Mouse (Mus musculus): Measurements from ENCODE around the gene Mov10. TPM values are rescaled to one million over a fixed set of nuclear protein-coding genes. Genes with fewer than 3 reads are reported as not detected.
"Not testable (repeated sequence)": the region's sequence is repeated elsewhere in the genome, so short reads cannot be mapped to it uniquely, and the experiment has no call there.

Gene Mov10
- polyA plus RNA-seq, 1 experiment from 2014 or later: 133 TPM

DNA sequence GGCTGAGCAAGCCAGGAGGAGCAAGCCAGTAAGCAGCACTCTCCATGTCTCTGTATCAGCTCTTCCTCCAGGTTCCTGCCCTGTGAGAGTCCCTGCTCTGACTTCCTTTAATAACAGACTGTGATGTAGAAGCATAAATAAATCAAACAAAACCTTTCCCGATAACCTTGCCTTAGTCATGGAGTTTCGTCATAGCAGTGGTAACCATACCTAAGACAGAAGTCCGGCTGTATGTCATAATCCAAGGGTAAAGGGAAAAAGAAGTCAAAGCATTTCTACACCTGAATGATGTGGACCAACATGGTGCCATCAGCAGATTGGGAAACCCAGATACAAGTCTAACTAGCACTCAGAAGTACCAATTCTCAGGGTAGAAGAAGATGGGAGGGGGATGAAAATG lies 17.4 kb upstream of the Mov10 start:
- Histone ChIP-seq H3K27ac (no peak overlapping the region), H3K9me3 (no peaks in the 10 kb centered on the region), H3K4me3 (replicated peaks) (no peak overlapping the region), H3K36me3 (peaks cover 20% of the 10 kb centered on the region), H3K4me2 (replicated peaks) (no peak overlapping the region), H3K9ac (no peak overlapping the region), H3K27me3 (replicated peaks) (no peaks in the 10 kb centered on the region), H3K4me1 (replicated peaks) (no peaks in the 10 kb centered on the region)
- no peak for ATAC-seq
- 93% methylated on average over 3 of the region's 3 CpGs for WGBS

DNA sequence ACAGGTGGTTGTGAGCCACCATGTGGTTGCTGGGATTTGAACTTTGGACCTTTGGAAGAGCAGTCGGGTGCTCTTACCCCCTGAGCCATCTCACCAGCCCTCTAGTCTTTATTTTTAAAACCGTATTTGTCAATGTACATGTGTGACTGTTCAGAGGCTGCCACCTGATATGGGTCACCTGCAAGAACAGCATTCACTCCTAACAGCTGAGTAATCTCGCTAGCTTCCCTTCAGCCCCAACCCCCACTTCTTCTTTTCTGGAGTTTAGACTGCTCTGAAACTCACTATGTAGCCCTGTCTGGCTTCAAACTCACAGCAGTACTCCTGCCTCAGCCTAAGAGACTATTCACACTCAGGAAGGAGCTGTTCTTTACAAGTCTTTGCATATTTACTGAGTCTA lies 4.0 kb upstream of the Mov10 start:
- ATAC-seq: no peak

DNA sequence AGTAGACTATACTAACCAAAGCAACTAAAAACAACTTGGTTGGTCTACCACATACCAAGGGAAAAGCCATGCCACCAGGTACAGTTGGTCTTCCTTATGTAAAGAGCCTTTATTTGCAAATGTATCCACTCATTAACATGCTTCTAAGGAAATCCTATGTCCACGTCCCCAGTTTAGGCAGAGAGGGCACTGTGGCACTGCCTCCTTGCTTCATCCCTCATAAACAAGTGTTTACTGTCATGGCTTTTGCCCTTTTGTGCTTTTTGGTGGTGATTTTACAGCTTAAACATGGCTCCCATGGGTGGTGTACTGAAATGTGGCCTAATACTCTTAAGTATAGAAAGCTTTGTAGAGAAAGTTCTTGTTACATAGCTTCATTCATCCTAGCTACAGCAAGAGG lies 2.1 kb upstream of the Mov10 start:
- ATAC-seq: no peak
- no peak overlapping the region for H3K27ac ChIP-seq
- no peak overlapping the region for H3K4me3 ChIP-seq (replicated peaks)
- H3K27me3 ChIP-seq (replicated peaks): no peaks in the 10 kb centered on the region
- H3K36me3 ChIP-seq: peaks cover 6% of the 10 kb centered on the region; the same call in 1 of the 2 replicates
- H3K9me3 ChIP-seq: no peaks in the 10 kb centered on the region
- 58% methylated on average over 1 of the region's 1 CpGs for WGBS
- no peak overlapping the region for H3K9ac ChIP-seq
- H3K4me1 ChIP-seq (replicated peaks): peaks cover 19% of the 10 kb centered on the region
- no peak overlapping the region for H3K4me2 ChIP-seq (replicated peaks)

More for the DNA sequence above, 4.0 kb upstream of the Mov10 start:
- H3K27ac ChIP-seq: no peak overlapping the region
- WGBS: 77% methylated on average over 3 of the region's 3 CpGs
- H3K4me2 ChIP-seq (replicated peaks): no peak overlapping the region
- H3K4me3 ChIP-seq (replicated peaks): no peak overlapping the region
- no peaks in the 10 kb centered on the region for H3K9me3 ChIP-seq
- H3K9ac ChIP-seq: no peak overlapping the region
- peaks cover 8% of the 10 kb centered on the region for H3K4me1 ChIP-seq (replicated peaks)
- H3K27me3 ChIP-seq (replicated peaks): no peaks in the 10 kb centered on the region
- peaks cover 10% of the 10 kb centered on the region; the same call in 1 of the 2 replicates for H3K36me3 ChIP-seq

DNA sequence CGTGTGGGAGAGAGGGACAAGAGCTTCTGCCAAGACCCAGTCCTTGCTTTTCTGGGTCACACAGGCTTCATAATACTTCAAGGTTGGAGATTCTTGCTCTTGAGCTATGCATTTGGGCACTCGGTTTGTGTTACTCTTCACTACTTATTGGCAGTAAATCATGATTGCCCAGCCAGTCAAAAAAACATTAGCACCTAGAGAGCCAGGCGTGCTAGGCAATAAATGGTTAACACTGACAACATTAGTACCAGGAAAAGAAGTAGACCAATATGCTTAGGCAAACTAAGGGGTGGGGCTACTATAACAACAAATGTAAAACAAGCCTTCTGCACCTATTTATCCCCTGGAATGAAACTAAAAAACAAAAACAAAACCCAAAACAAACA lies 379 bp upstream of the Mov10 start:
- Histone ChIP-seq H3K9ac (peak overlapping the region; percentile 92), H3K27me3 (replicated peaks) (no peaks in the 10 kb centered on the region), H3K27ac (peak overlapping the region; percentile 97), H3K4me3 (replicated peaks) (peak overlapping the region; percentile 90), H3K36me3 (peaks cover 6% of the 10 kb centered on the region; the same call in 1 of the 2 replicates), H3K4me2 (replicated peaks) (peak overlapping the region; percentile 69), H3K9me3 (no peaks in the 10 kb centered on the region), H3K4me1 (replicated peaks) (peaks cover 21% of the 10 kb centered on the region)
- peak; percentile 49 for ATAC-seq
- 0% methylated on average over 3 of the region's 3 CpGs for WGBS

DNA sequence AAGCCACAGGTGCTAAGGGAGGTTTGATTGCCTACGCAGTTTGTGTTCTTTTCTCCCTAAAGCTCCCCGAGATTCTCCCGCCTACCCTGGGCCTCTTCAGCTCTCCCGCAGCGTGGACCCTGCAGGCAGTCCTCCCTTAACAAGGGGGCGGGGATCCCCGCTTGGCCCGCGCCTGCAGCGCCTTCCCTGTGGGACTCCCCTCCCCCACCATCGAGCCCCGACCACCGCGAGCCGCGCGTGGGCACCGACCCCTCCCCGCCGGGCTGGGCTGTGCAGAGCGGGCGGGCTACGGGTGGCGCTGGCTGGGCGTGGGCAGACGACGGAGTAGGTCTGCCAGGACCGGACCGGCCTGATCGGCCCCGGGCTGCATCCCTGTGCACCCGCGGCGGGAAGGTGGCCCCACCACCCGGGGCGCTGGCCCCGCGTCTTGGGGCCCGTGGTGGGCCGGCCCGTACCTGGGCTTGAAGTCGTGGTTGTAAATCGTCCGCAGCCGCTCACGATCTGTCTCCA lies 827 bp downstream of the Mov10 start:
- Histone ChIP-seq H3K9me3 (no peaks in the 10 kb centered on the region), H3K36me3 (peaks cover 6% of the 10 kb centered on the region; the same call in 1 of the 2 replicates), H3K27me3 (replicated peaks) (no peaks in the 10 kb centered on the region), H3K4me1 (replicated peaks) (peaks cover 21% of the 10 kb centered on the region), H3K4me3 (replicated peaks) (peak overlapping the region; percentile 90), H3K9ac (peak overlapping the region; percentile 92), H3K4me2 (replicated peaks) (peak overlapping the region; percentile 69), H3K27ac (peak overlapping the region; percentile 97)
- peak; percentile 70 for ATAC-seq
- WGBS: under 1% methylated on average over 46 of the region's 46 CpGs

DNA sequence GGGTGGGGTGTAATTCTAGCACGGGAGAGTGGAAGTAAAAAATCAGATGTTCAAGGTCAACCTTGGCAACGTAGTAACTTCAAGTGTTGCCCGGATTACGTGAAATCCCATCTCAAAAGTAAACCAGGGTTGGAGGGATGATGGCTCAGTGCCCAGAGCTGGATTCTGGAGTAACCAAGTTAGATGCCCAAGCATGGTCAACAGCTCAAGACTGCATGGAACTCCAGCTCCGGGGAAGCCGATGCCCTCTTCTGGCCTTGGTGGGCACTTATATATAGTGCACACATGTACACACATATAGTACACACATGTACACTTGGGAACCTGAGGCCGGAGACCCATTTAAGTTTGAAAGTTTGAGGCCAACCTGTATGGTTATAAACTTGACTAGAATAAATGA lies 2.2 kb downstream of the Mov10 start:
- no peak overlapping the region for H3K9ac ChIP-seq
- WGBS: 85% methylated on average over 7 of the region's 7 CpGs
- peaks cover 21% of the 10 kb centered on the region for H3K4me1 ChIP-seq (replicated peaks)
- ATAC-seq: no peak
- H3K9me3 ChIP-seq: no peaks in the 10 kb centered on the region
- peak overlapping the region; percentile 69; the same call in 1 of the 2 replicates for H3K4me2 ChIP-seq (replicated peaks)
- H3K36me3 ChIP-seq: no peaks in the 10 kb centered on the region
- H3K27ac ChIP-seq: no peak overlapping the region
- H3K27me3 ChIP-seq (replicated peaks): no peaks in the 10 kb centered on the region
- no peak overlapping the region for H3K4me3 ChIP-seq (replicated peaks)

DNA sequence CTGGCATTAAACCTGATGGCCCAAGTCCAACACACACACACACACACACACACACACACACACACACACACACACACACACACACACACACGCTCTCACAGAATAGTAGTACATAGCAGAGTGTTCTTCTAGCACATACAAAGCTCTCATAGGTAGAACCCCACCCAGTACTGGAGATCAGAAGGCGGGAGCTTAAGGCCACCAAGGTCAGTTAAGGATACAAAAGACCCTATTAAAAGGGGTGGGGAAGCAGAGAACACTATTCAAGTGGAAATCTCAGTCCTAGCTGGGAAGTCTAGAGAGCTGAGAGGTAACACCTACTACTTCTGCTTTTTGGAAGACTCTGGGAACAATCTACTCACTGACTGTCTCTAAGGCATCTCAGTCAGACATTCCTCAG lies 3.0 kb downstream of the Mov10 start:
- Histone ChIP-seq H3K4me3 (replicated peaks) (no peak overlapping the region), H3K27ac (no peak overlapping the region), H3K9ac (no peak overlapping the region), H3K36me3 (no peaks in the 10 kb centered on the region), H3K4me2 (replicated peaks) (no peak overlapping the region), H3K27me3 (replicated peaks) (no peaks in the 10 kb centered on the region), H3K4me1 (replicated peaks) (peaks cover 21% of the 10 kb centered on the region), H3K9me3 (no peaks in the 10 kb centered on the region)
- WGBS: 80% methylated on average over 2 of the region's 2 CpGs
- ATAC-seq: no peak

DNA sequence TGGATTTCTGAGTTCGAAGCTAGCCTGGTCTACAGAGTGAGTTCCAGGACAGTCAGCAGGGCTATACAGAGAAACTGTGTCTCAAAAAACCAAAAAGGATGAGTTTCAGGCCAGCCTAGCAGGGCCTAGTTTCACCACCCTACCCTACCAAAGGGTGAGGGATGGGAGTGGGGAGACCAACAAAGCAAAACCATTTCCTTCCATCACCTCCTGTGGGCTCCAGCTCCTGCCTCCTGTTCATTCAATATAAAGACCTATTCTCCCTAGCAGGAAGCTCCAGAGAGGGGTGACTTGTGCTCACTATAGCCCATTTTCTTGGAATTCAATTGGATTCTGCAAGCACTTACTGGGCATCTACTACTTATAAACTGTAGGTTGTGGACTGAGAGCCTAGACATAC lies 3.6 kb downstream of the Mov10 start:
- no peak for ATAC-seq
- WGBS: 100% methylated on average over 1 of the region's 1 CpGs
- H3K4me3 ChIP-seq (replicated peaks): no peak overlapping the region
- H3K36me3 ChIP-seq: no peaks in the 10 kb centered on the region
- H3K4me2 ChIP-seq (replicated peaks): no peak overlapping the region
- peaks cover 21% of the 10 kb centered on the region for H3K4me1 ChIP-seq (replicated peaks)
- no peak overlapping the region for H3K27ac ChIP-seq
- H3K9me3 ChIP-seq: no peaks in the 10 kb centered on the region
- no peak overlapping the region for H3K9ac ChIP-seq
- no peaks in the 10 kb centered on the region for H3K27me3 ChIP-seq (replicated peaks)

DNA sequence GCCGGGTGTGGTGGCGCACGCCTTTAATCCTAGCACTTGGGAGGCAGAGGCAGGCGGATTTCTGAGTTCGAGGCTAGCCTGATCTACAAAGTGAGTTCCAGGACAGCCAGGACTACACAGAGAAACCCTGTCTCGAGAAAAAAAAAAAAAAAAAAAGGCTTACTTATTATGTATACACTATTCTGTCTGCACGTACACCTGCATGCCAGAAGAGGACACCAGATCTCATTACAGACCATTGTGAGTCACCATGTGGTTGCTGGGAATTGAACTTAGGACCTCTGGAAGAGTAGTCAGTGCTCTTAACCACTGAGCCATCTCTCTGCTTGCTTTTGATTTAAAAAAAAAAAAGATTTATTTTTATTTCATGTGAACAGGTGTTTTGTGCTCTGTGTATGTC lies 5.1 kb downstream of the Mov10 start:
- 92% methylated on average over 7 of the region's 7 CpGs for WGBS
- 0 out of 2 replicates have a peak, but pooled peaks cover 14% of the 10 kb centered on the region for H3K4me1 ChIP-seq (replicated peaks)
- H3K4me3 ChIP-seq (replicated peaks); ATAC-seq; H3K27ac ChIP-seq; H3K9ac ChIP-seq; H3K27me3 ChIP-seq (replicated peaks); H3K4me2 ChIP-seq (replicated peaks); H3K9me3 ChIP-seq; H3K36me3 ChIP-seq: not testable (repeated sequence)

DNA sequence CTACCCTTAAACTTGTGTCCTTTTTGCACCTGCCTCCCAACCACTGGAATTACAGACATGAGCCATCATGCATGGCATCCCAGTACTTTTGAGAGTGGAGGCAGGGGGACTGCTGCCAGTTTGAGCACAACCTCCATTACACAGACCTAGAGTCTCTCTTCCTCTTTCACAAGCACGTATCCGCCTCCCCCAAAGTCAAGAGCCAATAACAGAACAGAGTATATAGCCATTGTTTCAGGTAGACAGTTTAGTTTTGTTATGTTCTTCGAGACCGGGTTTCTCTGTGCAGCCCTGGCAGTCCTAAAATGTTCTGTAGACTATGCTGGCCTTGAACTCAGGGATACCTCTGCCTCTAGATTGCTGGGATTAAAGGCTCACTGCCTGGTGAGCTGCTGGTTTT lies 6.1 kb downstream of the Mov10 start:
- Histone ChIP-seq H3K9me3 (no peaks in the 10 kb centered on the region), H3K36me3 (no peaks in the 10 kb centered on the region), H3K4me3 (replicated peaks) (no peak overlapping the region), H3K27ac (no peak overlapping the region), H3K4me2 (replicated peaks) (no peak overlapping the region), H3K27me3 (replicated peaks) (no peaks in the 10 kb centered on the region), H3K4me1 (replicated peaks) (0 out of 2 replicates have a peak, but pooled peaks cover 14% of the 10 kb centered on the region), H3K9ac (no peak overlapping the region)
- no peak for ATAC-seq
- 74% methylated on average over 4 of the region's 4 CpGs for WGBS

DNA sequence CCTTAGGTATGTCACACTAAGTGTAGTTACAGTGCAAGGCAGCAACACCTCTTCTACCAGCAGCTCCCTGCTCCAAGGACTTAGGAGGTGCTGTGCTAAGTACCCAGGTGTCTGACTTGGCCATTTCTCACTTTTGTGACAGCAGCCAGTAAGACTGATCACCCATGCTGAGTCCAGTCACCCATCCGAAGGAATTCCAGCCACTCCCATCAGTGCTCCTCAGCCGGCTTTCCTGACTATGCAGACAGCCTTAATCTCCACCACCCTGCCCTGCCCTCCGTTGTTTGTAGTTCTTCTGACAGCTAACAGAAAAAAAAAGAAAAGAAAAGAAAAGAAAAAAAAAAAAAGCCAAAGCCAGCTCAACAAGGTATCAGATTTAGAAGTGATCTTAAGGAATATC lies 6.6 kb downstream of the Mov10 start:
- 17% methylated on average over 3 of the region's 3 CpGs for WGBS
- H3K4me2 ChIP-seq (replicated peaks): no peak overlapping the region
- ATAC-seq: peak; percentile 76

DNA sequence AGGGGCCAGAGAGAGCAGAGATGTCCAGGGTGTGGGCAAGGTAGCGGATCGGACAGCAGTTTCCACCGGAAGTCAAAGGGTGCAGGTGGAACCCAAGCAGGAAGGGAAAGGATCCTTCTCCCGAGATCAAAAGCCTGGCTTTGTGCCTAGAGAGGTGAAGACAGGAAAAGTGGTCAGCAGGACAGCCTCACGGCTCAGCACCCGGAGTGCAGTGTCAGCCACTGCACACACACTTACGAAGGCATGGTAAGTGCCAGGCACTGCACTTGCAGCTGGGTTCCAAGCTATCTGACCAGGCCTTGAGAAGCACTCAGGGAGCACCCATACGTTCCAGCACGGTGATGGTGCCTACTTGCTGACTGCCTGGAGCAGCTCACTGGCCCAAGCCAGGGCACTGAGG lies 12.8 kb downstream of the Mov10 start:
- Histone ChIP-seq H3K4me2 (replicated peaks) (no peak overlapping the region), H3K9me3 (no peaks in the 10 kb centered on the region), H3K27me3 (replicated peaks) (no peaks in the 10 kb centered on the region), H3K27ac (no peak overlapping the region), H3K36me3 (peaks cover 36% of the 10 kb centered on the region), H3K4me3 (replicated peaks) (no peak overlapping the region), H3K4me1 (replicated peaks) (no peaks in the 10 kb centered on the region), H3K9ac (no peak overlapping the region)
- 78% methylated on average over 9 of the region's 9 CpGs for WGBS
- ATAC-seq: no peak

More for the DNA sequence above, 6.6 kb downstream of the Mov10 start:
- no peak overlapping the region for H3K4me3 ChIP-seq (replicated peaks)
- H3K9ac ChIP-seq: no peak overlapping the region
- 0 out of 2 replicates have a peak, but pooled peaks cover 10% of the 10 kb centered on the region for H3K4me1 ChIP-seq (replicated peaks)
- H3K36me3 ChIP-seq: no peaks in the 10 kb centered on the region
- no peaks in the 10 kb centered on the region for H3K27me3 ChIP-seq (replicated peaks)
- H3K9me3 ChIP-seq: no peaks in the 10 kb centered on the region
- H3K27ac ChIP-seq: no peak overlapping the region

DNA sequence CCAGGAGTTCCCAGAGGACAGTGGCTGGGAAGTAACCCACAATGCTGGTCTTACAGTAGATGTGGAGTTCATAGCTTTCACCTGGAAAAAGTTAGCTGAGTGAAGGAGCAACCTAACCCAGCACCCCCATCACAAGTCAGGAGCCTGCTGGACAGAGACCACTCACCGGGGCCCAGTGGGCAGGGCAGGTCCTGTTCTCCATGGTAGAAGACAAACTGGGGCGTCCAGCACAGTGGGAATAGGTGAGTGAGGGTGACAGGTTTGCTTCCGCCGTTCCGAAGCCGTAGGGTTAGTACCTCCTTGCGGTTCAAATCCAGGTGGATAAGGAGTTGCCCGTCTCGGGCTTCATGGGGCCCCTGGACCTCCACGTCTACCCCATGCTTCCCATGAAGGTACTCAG lies 14.1 kb downstream of the Mov10 start:
- WGBS: 92% methylated on average over 10 of the region's 10 CpGs
- Histone ChIP-seq H3K4me2 (replicated peaks) (no peak overlapping the region), H3K27me3 (replicated peaks) (no peaks in the 10 kb centered on the region), H3K36me3 (peaks cover 44% of the 10 kb centered on the region), H3K9me3 (no peaks in the 10 kb centered on the region), H3K4me3 (replicated peaks) (no peak overlapping the region), H3K4me1 (replicated peaks) (no peaks in the 10 kb centered on the region), H3K9ac (no peak overlapping the region), H3K27ac (no peak overlapping the region)
- no peak for ATAC-seq
